Mouse (Mus musculus): ENCODE data around the gene Cux1.
A peak's percentile ranks its signal among the peaks of the same experiment; 100 is the strongest.

Gene Cux1

DNA sequence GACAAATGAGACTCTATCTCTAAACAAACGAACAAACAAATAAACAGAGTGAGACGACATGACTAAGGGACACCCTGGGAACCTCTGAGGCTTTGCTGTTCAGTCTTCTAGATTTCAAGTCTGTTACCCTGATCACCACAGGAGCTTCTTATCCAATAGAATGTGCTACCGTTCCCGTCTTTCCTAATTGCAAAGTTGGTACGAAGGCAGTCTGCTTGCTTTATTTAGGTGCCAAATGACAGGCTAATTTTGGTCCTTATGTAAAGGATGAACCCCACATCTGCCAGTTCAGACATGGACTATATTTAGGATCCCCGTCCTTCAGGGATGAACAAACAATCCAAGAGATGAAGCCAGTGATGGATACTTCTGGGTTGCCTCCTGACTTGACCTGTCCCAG is 269.6 kb downstream of the Cux1 start:
- DNase-seq = no peak

DNA sequence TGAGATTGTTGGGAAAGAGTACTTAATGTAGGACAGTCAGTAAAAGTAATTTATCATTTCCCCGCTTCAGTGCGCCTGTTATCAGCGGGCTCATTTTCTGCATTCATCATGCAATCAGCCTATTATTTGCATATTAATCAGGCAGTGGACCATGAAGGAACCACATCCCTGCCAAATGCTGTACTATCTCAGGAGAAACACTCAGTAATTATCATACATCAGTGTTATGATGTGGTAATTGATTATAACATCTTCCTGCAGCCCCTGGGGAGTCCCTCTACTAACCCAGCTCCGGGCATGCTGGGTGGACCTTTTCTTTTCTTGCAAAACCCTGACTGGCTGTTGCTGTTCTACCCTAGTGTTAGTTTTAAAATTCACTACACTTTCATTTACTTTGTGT is 270.4 kb downstream of the Cux1 start:
- no peak for DNase-seq

DNA sequence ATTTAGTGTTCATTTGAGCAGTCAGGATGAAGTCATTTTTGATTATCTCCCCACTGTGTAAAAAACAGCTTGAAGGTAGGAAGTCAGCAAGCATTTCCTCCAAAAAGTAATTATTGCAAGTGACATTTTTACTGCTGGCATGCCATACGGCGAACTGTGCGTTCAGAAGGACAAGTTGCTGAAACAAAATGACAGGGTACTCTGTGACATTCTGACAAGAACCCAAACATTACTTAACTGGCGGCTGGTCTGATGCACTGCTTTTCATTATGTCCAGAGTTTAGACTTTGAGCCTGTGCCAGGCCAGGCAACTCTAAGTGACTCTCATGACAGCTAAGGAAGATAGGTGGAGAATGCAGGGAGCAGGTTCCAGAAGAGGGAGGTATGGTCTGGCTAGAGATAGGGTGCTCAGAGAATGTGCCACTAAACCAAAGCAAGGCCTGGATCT is 274.3 kb downstream of the Cux1 start:
- no peak for DNase-seq

DNA sequence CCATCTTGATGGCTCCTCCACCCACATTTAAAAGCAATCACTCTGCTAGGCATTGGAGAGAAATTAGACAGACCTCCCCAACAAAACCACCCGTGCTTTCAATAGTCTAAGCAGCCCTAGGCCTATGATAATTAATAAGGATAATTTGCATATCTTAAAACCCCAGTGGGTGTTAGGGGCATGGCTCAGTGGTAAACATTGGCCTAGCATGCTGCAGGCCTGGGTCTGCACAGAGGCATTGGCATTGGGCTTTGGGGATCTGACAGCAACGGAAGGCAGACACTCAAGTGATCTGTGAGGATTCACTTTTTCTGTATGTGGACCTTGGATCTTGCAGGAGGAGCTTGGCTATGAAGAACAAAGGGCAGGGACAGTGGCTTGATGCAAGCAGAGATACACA is 274.9 kb downstream of the Cux1 start:
- no peak for DNase-seq

DNA sequence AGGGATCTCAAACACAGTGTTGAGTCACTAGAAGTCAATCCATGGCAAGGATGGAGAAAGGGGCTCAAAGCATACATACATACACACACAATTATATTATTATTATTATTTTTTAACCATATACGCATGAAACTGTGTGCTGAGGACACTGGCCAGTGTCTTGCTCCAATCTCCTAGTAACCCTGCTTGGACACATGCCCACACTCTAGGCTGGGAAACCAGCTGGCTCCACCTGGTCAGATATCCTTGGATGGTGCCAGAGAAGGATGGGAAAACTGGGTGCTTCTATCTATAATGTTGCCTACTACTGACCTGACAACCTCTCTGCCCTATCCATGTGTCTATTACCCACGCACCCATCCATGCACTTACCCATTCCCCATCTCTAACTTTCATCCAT is 275.7 kb downstream of the Cux1 start:
- no peak for DNase-seq

DNA sequence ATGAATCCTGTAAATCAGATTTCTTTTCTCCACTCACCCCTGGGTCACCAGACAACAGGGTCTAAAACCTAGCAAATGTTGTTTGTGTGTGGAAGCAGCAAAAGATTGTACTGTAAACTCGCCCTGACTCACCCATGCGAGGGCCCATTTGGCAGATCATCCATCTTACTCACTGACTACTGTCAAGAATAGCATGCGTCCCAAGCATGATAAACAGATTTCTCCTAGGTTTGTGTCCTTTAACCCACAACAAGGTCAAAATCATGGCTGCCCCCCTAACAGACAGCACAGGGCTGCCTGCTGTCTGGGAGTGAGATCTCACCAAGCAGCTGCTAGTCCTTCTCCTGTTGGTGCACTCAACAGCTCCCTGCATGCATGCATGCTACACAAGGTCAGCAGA is 277.5 kb downstream of the Cux1 start:
- DNase-seq = no peak

DNA sequence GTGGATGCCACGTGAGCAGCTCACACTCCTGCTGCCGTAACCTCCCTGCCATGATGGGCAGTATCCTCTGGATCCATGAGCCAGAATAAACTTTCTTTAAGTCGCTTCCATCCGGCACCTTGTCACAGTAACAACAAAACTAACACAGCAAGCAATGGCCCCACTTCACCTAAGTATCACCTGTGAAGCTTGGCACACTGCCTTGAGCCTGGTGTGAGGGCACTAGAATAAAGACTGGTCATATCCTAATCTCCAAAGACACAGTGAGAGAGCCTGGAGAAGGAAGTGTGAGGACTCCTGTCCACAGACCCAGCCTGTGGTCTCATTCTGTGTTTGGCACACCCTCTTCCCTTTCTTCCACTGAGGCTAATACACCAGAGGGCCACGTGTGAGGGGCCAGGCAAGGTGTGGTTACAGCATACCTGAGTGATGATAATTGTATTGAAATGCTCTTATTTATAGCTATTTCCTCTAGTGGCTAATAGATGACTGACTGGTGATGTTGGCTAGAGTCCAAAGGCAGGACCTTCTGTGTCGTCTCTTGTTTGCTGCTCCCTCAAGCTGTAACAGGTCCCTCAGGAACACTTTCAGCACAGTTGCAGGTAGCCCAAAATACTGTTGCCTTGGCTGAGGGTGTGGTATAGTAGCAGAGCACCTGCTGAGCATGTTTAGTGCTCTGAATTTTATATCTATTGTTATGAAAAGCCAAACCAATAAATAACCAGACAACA is 278.8 kb downstream of the Cux1 start:
- DNase-seq = peak; percentile 13 to 49

DNA sequence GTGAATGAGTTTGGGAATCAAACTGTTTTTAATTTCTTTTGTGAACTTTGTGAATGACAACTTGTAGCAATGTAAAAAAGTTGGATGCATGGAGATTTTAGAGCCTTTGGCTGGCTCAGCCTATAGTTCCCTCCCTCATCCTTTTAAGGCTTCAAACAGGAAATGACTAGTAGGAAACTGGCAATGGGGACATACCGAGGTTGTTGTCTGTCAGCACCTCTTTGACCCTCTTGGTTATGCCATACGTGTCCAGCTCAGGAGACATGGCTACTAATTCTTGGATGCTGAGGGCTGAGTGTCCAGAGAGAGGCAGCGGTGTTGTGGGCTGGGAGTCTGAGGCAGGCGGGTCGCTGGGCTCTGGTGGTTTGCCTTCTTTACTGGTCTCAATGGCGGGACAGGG is 280.7 kb downstream of the Cux1 start:
- no peak for DNase-seq

DNA sequence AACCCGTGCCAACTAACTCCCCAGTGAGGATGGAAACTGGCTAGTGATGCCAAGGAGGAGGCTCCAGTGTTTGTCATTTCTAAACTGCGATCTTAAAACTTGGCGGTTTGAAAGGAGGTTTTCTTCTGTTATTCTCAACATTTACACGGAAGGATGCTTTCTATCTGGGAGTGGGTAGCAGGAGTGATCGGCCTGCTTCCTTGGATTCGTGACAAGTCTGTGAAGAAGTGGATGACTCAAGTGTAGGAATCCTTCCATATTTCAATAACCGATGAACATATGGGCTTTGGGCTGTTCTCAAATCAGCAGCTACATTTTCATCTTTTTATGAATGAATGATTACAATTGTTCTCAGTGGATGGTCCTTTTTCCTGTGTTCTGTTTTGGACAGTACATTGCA is 282.2 kb downstream of the Cux1 start:
- DNase-seq = no peak

DNA sequence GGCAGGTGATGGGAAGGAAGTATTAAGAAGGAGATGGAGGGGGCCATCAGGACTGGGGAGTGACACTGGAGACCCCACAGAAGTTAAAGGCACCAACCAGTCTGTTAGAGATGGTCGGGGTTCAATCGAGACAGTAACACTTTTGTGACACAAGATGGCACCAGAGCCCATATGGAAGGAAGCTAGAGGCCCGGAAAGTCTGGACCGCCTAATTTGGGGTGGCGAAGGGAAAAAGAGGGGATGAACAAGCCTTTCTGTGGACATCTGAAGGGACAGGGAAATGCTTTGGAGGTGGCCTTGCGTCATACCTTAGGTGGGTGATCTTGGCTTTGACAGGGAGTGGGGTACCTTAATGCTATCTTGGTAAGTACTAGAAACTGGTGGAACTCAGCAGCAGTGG is 285.9 kb downstream of the Cux1 start:
- no peak for DNase-seq

DNA sequence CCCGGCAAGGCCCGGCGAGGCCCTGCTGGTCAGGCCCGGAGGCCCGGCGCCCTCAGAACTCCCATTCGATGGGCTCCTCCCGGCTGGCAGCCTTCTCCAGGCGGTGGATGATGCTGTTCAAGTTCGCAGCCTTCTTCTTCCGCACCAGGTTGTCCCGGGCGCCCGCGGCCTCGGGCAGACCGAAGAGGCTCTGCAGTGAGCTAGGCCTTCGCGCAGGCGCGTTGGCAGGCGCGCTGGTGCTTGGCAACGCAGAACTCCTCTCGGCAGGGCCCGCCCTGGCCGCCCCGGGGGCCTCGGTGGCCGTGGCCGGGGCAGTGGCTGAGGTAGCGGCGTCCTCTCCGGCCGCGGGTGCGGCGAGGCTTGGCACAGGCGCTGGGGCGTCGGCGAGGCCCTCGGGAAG is 292.6 kb downstream of the Cux1 start:
- no peak for DNase-seq

DNA sequence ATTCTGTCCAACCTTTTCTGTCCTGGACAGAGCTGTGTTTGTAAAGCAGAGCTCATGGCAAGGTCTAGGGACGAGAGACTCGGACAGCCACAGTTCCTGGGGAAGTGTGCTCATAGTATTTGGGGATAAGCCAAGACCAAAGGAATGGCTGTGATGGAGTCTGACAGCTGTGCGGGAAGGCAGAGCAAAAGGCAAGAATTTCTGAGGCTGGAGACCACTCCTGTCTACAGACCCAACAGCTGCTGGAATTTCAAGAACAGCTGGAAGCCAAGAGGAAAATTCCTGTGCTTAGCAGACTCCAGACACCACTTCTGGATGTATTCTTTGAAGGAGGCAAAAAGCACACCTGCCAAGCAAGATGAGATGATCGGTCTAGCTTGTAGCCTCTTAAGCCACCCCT is 297.4 kb downstream of the Cux1 start:
- no peak for DNase-seq

DNA sequence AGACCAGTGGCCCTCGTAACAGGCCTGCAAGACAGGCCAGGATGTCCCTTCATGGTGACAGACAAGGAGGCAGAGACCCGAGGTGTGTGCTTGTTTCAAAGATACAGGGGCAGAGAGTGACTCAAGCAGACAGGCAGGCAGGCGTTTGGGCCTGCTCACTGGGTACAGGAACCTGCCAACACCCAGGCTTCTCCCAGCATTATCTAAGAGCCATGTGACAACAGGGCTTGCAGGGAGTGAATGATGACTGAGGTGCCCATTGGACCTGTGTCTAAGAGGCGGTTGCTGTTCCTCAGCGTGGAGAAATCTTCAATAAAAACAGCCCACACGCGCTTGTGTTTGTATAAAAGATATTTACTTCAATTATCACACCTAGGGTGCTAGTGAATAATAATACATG is 301.2 kb downstream of the Cux1 start:
- no peak for DNase-seq

DNA sequence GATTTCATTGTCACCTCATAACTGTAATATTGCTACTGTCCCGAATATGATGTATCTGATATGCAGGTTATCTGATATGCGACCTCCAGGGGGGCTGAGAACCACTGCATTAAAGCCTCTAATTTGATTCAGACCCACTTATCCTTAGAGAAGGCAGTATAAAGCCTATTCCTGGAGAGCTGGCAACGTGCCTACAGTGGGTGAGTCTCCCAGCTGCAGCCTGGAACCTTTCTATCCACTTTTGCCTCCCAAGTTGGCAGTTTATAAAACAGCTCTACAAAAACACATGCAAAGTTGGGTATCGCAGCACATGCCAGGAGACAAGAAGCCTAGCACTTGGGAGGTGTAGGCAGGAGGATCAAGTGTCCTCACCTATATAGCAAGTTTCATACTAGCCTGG is 303.9 kb downstream of the Cux1 start:
- DNase-seq = no peak

DNA sequence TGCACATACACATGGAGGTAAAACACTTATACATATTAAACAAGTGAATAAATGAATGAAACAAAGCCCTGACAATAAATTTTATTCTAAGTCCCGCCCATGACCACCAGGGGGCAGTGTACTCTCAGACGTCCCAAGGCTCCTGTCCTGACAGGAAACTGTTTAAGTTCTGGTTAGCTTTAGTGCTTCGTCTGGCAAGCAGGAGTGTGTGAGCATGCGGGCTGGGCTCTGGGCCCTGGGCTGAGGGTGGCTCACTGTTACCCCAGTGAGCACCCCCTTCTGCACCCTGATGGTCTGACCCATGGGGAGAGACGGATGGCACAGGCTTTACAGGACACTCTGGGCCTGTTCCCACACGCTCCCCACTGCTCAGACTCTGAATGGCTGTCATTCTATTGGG is 308.4 kb downstream of the Cux1 start:
- DNase-seq = peak; percentile 39 to 50

DNA sequence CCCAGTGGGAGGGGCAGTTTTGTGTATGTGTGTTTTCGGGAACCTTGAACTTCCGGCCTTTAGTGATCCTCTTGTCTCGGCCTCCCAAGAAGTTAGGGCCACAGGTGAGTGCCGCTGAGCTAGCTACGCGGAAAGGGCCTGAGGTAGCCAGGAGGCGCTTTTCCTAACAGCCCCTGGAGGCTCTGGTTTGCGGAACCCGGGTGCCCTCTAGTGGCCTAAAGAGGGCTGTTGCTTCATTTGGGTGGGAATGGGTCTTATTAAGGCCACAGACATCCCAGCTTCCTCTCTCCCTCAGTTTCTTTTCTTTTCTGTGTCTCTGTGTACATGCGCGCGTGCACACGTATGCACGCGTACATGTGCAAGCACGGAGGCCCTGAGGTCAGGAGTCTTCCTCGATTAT is 314.4 kb downstream of the Cux1 start:
- DNase-seq = peak; percentile 68 to 78

DNA sequence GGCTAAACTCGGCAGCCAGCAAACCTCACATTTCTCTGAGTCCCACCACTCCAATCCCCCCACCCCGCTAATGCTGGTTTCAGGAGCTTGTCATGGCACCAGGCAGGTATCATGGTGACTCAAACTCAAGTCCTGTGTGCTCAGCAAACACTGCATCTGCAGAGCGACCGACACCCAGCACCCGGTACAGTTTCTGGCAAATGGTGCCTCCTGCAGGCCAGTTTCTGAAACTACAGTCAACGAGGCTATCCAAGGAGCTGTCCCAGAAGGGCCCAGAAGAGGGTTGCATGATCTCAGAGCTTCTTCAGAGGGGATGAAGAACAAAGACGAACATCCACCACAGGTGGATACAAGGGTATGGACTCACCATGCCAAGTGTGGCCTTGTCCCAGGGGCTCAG is 316.3 kb downstream of the Cux1 start:
- peak; percentile 26 for DNase-seq

DNA sequence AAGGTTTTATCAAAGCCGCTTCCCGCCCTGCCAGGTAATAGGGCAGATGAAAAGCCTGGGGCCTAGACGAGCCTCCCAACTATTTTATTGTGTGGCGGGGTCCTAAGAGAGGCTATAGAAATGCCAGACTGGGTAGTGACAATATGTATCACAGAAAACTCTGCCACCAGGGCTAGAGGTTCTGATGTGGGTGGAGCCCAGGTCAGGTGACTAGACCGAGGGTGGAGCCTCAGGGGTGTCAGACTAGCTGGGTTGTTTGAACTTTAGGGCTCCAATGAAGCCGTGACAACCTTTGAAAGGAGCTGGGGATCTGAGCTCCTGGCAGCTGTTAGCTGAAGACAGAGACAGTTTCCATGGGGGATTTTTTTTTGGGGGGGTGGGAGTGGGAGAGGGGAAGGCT is 318.8 kb downstream of the Cux1 start:
- no peak for DNase-seq

DNA sequence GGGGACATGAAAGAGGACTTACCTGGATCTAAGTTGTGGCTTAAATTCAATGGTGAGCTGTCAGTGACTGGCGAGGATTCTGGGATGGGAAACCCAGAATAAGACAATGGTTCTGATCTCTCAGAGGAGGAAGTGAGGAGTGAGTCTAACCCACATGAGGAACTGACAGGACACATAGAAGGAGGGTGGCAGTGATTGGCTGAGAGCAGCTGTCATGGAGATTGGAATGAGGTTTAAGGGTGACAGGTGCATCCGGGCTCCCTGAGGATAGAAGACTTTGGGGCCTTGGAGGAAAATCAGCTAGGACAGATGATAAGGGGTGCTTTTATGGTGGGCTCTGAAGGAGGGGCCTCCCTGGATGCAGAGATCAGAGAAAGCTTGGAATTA is 320.8 kb downstream of the Cux1 start, which contains the start of gene Sh2b2:
Gene Sh2b2, minus strand, starts transcription at position 105 of the 387 bp plus-strand sequence.
- DNase-seq = peak in 1 of 2 experiments; percentile 17

DNA sequence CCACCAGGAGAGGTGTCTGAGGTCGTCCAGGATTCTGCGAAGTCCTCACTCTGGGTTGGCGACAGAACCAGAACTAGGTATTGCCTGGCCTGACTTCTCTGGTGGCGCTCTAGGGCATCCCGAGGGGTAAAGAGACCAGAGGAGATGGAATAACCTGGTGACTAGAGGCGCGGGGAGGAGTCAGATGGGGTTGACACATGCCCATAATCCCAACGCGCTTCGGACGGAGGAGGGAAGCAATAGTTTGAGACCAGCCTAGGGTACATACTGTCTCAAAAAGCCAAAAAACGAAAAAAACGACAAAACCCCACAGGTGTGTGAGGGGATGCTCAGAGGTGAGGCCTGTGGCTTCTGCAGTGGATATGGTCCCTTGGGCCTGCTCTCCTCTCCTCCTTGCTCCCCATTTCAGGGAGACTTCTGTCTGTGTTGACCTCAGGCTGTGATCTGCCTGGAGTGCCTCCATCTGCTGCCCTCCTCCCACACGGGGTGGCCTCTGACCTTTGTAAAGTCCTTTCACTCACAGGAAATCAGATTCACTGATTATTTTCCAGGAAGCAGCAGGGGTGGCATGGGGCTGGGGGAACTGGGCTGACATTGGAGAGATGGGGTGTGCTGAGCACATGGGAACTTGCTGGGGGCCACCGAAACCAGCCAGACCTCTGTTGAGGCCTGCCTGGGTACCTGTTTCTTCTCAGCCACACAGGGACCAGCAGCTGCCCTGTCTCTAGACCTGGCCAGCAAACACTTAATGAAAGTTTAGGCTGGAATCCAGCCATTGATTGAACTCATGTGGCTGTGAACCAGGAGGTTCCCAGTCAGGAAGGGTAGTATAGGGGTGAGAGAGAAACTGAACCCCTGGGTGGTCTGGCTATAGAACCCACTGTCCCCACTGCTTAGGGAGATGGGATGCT is 321.5 kb downstream of the Cux1 start:
- peak; percentile 9 to 21 for DNase-seq

DNA sequence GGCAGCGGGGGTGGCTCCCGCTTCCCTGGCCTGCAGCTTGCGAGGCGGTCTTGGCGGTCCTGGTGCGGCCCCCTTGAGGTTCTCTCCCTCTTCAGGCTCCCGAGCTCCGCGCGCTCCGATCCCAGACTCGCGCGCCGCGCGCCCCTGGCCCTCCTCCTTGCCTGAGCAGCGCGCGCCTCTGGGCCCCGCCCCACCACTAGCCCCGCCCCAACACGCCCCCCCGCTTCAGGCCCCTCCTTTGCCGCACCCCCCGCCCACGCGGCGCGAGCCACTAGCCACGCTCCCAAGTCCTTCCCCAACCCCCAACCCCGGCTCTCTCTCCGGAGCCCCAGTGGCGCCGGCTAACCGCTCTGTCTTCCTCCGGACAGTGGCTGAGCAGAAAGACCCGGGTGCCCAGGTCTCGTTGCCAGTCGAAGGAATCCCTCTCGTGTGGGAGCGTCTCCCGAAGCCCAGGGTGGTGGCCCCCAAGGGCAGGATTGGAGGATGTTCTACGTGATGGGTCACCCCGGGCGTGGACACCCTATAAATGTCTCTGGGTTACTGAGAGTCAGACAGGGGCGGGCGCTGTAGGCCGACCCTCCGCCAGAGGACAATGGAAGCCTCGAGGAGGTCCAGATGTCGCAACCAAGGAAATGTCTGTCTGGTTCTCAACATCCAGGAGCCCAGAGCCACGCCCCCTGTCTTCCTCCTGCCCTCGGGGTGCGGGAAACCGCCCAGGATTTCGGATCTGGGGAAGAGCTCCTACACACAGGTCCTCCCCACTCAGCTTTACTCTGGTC is 322.3 kb downstream of the Cux1 start:
- peak; percentile 76 to 78 for DNase-seq

DNA sequence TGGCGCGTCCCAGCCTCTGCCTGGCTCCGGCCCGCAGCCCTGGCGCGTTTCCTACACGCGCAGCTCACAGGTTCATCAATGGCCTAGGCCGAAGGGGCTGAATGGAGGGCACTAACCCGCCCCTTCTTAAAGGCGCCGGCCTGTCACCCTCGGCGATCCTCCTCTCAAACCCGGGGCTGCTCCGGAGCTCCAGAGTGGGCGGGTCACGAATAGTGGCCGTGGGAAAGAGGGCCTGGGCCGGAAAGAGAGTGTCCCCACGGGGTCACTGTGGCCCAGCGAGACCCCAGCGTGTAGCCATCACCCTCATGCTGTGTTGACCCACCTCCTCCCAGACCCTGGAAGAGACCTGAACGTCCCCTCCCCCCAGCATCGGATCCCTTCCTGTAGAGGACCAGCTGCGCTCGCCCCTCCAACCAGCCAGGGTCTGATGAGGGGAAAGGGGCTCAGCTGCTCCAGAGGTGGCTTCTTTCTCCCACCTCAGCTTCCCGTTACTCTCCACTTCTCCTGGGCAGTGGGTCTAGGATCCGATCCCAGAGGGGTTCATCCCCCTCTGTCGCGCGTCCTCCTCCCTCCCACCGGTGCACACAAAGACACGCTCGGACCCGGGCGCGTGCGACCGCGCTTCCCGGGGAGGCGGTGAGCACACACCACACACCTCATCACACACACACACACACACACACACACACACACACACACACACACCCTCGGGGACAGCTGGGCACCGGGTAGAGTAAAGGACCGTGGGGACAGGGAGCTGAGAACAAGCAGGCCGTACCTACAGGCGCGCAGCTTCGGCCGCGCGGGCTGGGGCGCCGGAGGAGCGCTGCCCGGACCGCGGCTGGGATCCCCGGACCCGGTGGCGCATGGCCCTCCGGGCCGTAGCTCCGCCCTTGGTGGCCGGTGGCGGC is 323.2 kb downstream of the Cux1 start:
- peak in 1 of 2 experiments; percentile 10 for DNase-seq
